8 mouse cellular contexts compared by ENCODE assay signal in genomic region chr2:84810886-84811577, GRCm38 (mm10). TPM values are rescaled to one million over a fixed set of nuclear protein-coding genes. Genes with fewer than 3 reads are reported as not detected.
DNase-seq lines count a peak whose midpoint lies in the region; ATAC-seq and TF ChIP-seq lines count a peak whose summit lies in the region.

No protein-coding gene starts in this region.

- H3K9ac ChIP-seq in heart, embryonic 11.5 days (ENCODE audit: low read depth, low read length): peak overlapping the region; percentile 58
- H3K9ac ChIP-seq in kidney, embryonic 15.5 days: no peak overlapping the region
- peak overlapping the region; percentile 32; the same call in 1 of the 2 replicates for H3K9ac ChIP-seq in limb, embryonic 14.5 days (ENCODE audit: low read depth, low read length, severe bottlenecking)
- no peak overlapping the region for H3K9ac ChIP-seq in midbrain, embryonic 16.5 days (ENCODE audit: low read depth, low read length)

- peak; percentile 36 for ATAC-seq in heart, embryonic 11.5 days (replicated peaks; ENCODE audit: insufficient number of reproducible peaks, low FRiP score, low TSS enrichment)
- ATAC-seq in kidney, embryonic 15.5 days (replicated peaks; ENCODE audit: low FRiP score): peak; percentile 70
- peak; percentile 86 for ATAC-seq in limb, embryonic 14.5 days (ENCODE audit: low FRiP score, low read depth)
- ATAC-seq in midbrain, embryonic 16.5 days: peak; percentile 51

- whole genome bisulfite sequencing in heart, embryonic 11.5 days (ENCODE audit: insufficient replicate concordance): 24% methylated on average over 26 of the region's 26 CpGs
- 35% methylated on average over 26 of the region's 26 CpGs for WGBS in kidney, embryonic 15.5 days
- WGBS in limb, embryonic 14.5 days: 28% methylated on average over 26 of the region's 26 CpGs
- WGBS in midbrain, embryonic 16.5 days: 35% methylated on average over 26 of the region's 26 CpGs
- WGBS in spleen, adult 2 months: 39% methylated on average over 26 of the region's 26 CpGs

- H3K4me2 ChIP-seq in heart, embryonic 11.5 days: peak overlapping the region; percentile 60
- peak overlapping the region; percentile 60 for H3K4me2 ChIP-seq in kidney, embryonic 15.5 days
- peak overlapping the region; percentile 42 for H3K4me2 ChIP-seq in limb, embryonic 14.5 days (replicated peaks; ENCODE audit: low read depth, low read length, severe bottlenecking)
- H3K4me2 ChIP-seq in midbrain, embryonic 16.5 days (ENCODE audit: low read length): peak overlapping the region; percentile 23

- no peak for TF ChIP-seq POLR2A in bone marrow macrophage, adult 2 months (IDR thresholded peaks at IDR 0.05; ENCODE audit: borderline replicate concordance, low read depth, low read length)
- TF ChIP-seq POLR2A in limb, embryonic 14.5 days (IDR thresholded peaks at IDR 0.05; ENCODE audit: borderline replicate concordance, extremely low read depth, insufficient read depth, insufficient read length): no peak
- TF ChIP-seq POLR2A in spleen, adult 2 months (IDR thresholded peaks at IDR 0.05; ENCODE audit: low read depth, low read length): no peak; the same call in 1 of the 2 replicates

- DNase-seq in 416B (ENCODE audit: low read depth): peak; percentile 97
- peak; percentile 91 for DNase-seq in limb, embryonic 14.5 days (ENCODE audit: low spot score)
- DNase-seq in spleen, adult 2 months (ENCODE audit: low read depth in 1 of 2, low spot score in 2 of 2): peak; percentile 56 to 74

- H3K36me3 ChIP-seq in erythroblast, embryonic 14.5 days (ENCODE audit: control insufficient read depth): peaks cover 93% of the 10 kb centered on the region
- H3K36me3 ChIP-seq in heart, embryonic 11.5 days (ENCODE audit: control insufficient read depth, insufficient read depth, low read length): no peaks in the 10 kb centered on the region
- H3K36me3 ChIP-seq in kidney, embryonic 15.5 days: peaks cover 5% of the 10 kb centered on the region; the same call in 1 of the 2 replicates
- H3K36me3 ChIP-seq in limb, embryonic 14.5 days (ENCODE audit: control insufficient read depth, insufficient read depth, low read length): no peaks in the 10 kb centered on the region
- H3K36me3 ChIP-seq in midbrain, embryonic 16.5 days (ENCODE audit: control insufficient read depth, insufficient read depth, low read length): no peaks in the 10 kb centered on the region
- H3K36me3 ChIP-seq in spleen, adult 2 months (ENCODE audit: control insufficient read depth, insufficient read depth, low read length): no peaks in the 10 kb centered on the region

- peak; percentile 86 for TF ChIP-seq CTCF in bone marrow macrophage, adult 2 months (IDR thresholded peaks at IDR 0.05; ENCODE audit: low read depth, low read length)
- TF ChIP-seq CTCF in spleen, adult 2 months (IDR thresholded peaks at IDR 0.05; ENCODE audit: extremely low read depth, insufficient read depth, insufficient read length, insufficient replicate concordance): peak; percentile 69; the same call in 1 of the 2 replicates

- H3K9me3 ChIP-seq in erythroblast, embryonic 14.5 days (ENCODE audit: control insufficient read depth, low read length): peaks cover 21% of the 10 kb centered on the region
- H3K9me3 ChIP-seq in heart, embryonic 11.5 days (replicated peaks; ENCODE audit: control insufficient read depth, low read length): no peaks in the 10 kb centered on the region
- H3K9me3 ChIP-seq in kidney, embryonic 15.5 days (replicated peaks): no peaks in the 10 kb centered on the region
- H3K9me3 ChIP-seq in limb, embryonic 14.5 days (ENCODE audit: control insufficient read depth, low read length): no peaks in the 10 kb centered on the region
- no peaks in the 10 kb centered on the region for H3K9me3 ChIP-seq in midbrain, embryonic 16.5 days (replicated peaks; ENCODE audit: control insufficient read depth, low read length, poor library complexity, severe bottlenecking)

- no peak overlapping the region for H3K4me3 ChIP-seq in bone marrow macrophage, adult 2 months (ENCODE audit: insufficient read depth, low read length)
- H3K4me3 ChIP-seq in erythroblast, embryonic 14.5 days (replicated peaks): peak overlapping the region; percentile 55
- peak overlapping the region; percentile 20 for H3K4me3 ChIP-seq in heart, embryonic 11.5 days (ENCODE audit: low read depth, low read length)
- peak overlapping the region; percentile 32 for H3K4me3 ChIP-seq in kidney, embryonic 15.5 days (replicated peaks)
- peak overlapping the region; percentile 23 for H3K4me3 ChIP-seq in limb, embryonic 14.5 days (replicated peaks; ENCODE audit: low read length)
- H3K4me3 ChIP-seq in midbrain, embryonic 16.5 days (ENCODE audit: low read depth, low read length): 0 out of 2 replicates have a peak overlapping the region, but pooled peaks have one; percentile 0
- peak overlapping the region; percentile 23; the same call in 1 of the 2 replicates for H3K4me3 ChIP-seq in spleen, adult 2 months (ENCODE audit: extremely low read depth, insufficient read depth, insufficient read length)

- H3K27me3 ChIP-seq in erythroblast, embryonic 14.5 days (ENCODE audit: control insufficient read depth): peaks cover 13% of the 10 kb centered on the region
- no peaks in the 10 kb centered on the region for H3K27me3 ChIP-seq in heart, embryonic 11.5 days (ENCODE audit: control insufficient read depth, insufficient read depth, low read length)
- no peaks in the 10 kb centered on the region for H3K27me3 ChIP-seq in kidney, embryonic 15.5 days
- H3K27me3 ChIP-seq in limb, embryonic 14.5 days (ENCODE audit: control insufficient read depth, insufficient read depth, low read length): no peaks in the 10 kb centered on the region
- H3K27me3 ChIP-seq in midbrain, embryonic 16.5 days (ENCODE audit: control insufficient read depth, insufficient read depth, low read depth, low read length): no peaks in the 10 kb centered on the region
- H3K27me3 ChIP-seq in spleen, adult 2 months (ENCODE audit: control insufficient read depth, insufficient read depth, low read length): no peaks in the 10 kb centered on the region

- H3K4me1 ChIP-seq in bone marrow macrophage, adult 2 months (ENCODE audit: control insufficient read depth, insufficient read depth, low read length): peaks cover 8% of the 10 kb centered on the region
- peaks cover 94% of the 10 kb centered on the region for H3K4me1 ChIP-seq in erythroblast, embryonic 14.5 days (ENCODE audit: control insufficient read depth)
- H3K4me1 ChIP-seq in heart, embryonic 11.5 days (ENCODE audit: control insufficient read depth, insufficient read depth, low read length): peaks cover 18% of the 10 kb centered on the region
- H3K4me1 ChIP-seq in kidney, embryonic 15.5 days: peaks cover 14% of the 10 kb centered on the region
- peaks cover 4% of the 10 kb centered on the region; the same call in 1 of the 2 replicates for H3K4me1 ChIP-seq in limb, embryonic 14.5 days (ENCODE audit: control insufficient read depth, insufficient read depth, low read length)
- H3K4me1 ChIP-seq in midbrain, embryonic 16.5 days (ENCODE audit: control insufficient read depth, insufficient read depth, low read length): no peaks in the 10 kb centered on the region
- no peaks in the 10 kb centered on the region; the same call in 1 of the 2 replicates for H3K4me1 ChIP-seq in spleen, adult 2 months (ENCODE audit: control insufficient read depth, insufficient read depth, insufficient read length)

- H3K27ac ChIP-seq in bone marrow macrophage, adult 2 months (ENCODE audit: insufficient read depth, low read depth, low read length): no peak overlapping the region
- H3K27ac ChIP-seq in heart, embryonic 11.5 days (ENCODE audit: low read depth, low read length): peak overlapping the region; percentile 88
- H3K27ac ChIP-seq in kidney, embryonic 15.5 days: 0 out of 2 replicates have a peak overlapping the region, but pooled peaks have one; percentile 25
- no peak overlapping the region for H3K27ac ChIP-seq in limb, embryonic 14.5 days (replicated peaks; ENCODE audit: low read depth, low read length)
- H3K27ac ChIP-seq in midbrain, embryonic 16.5 days (ENCODE audit: low read length): no peak overlapping the region
- peak overlapping the region; percentile 11; the same call in 1 of the 2 replicates for H3K27ac ChIP-seq in spleen, adult 2 months (ENCODE audit: insufficient read depth, low read length)

RNA-seq across cellular contexts. Expression of gene Smtnl1, which starts 11.4 kb away (rescaled TPM):
- not detected in 2 replicates for polyA plus RNA-seq in bone marrow macrophage, adult 2 months (2012; ENCODE audit: insufficient read depth, insufficient read length, missing spikeins)
- 0.08 and 0.09 TPM in 2 replicates for polyA plus RNA-seq in erythroblast, embryonic 14.5 days (2012)
- 0.37 and 0.49 TPM in 2 replicates for polyA plus RNA-seq in heart, embryonic 11.5 days (2014; fragmentation: Nextera tagmentation; extraction: Ambion mirVana)
- polyA plus RNA-seq in kidney, embryonic 15.5 days (2015; fragmentation: Nextera tagmentation; extraction: Ambion mirVana): 0.42 and 0.43 TPM in 2 replicates
- polyA plus RNA-seq in limb, embryonic 14.5 days (2012; rRNA removed): 0.06 and 0.24 TPM in 2 replicates
- polyA plus RNA-seq in limb, embryonic 14.5 days (2014; fragmentation: Nextera tagmentation; extraction: Ambion mirVana): 0.22 and 0.55 TPM in 2 replicates
- not detected in 2 replicates for polyA plus RNA-seq in midbrain, embryonic 16.5 days (2015; fragmentation: Nextera tagmentation; extraction: Ambion mirVana)
- polyA plus RNA-seq in spleen, adult 2 months (2012; rRNA removed): 0.04 TPM in 1 of 2 replicates, not detected in the other

RNA-seq across cellular contexts. Expression of gene Ube2l6, which starts 12.4 kb away (rescaled TPM):
- 107 and 110 TPM in 2 replicates for polyA plus RNA-seq in bone marrow macrophage, adult 2 months (2012; ENCODE audit: insufficient read depth, insufficient read length, missing spikeins)
- 9.9 and 22.9 TPM in 2 replicates for polyA plus RNA-seq in erythroblast, embryonic 14.5 days (2012)
- 95.9 and 105 TPM in 2 replicates for polyA plus RNA-seq in heart, embryonic 11.5 days (2014; fragmentation: Nextera tagmentation; extraction: Ambion mirVana)
- 42.8 and 51.1 TPM in 2 replicates for polyA plus RNA-seq in kidney, embryonic 15.5 days (2015; fragmentation: Nextera tagmentation; extraction: Ambion mirVana)
- 20.9 and 24.6 TPM in 2 replicates for polyA plus RNA-seq in limb, embryonic 14.5 days (2012; rRNA removed)
- polyA plus RNA-seq in limb, embryonic 14.5 days (2014; fragmentation: Nextera tagmentation; extraction: Ambion mirVana): 33.5 and 37.2 TPM in 2 replicates
- 22.9 and 23.4 TPM in 2 replicates for polyA plus RNA-seq in midbrain, embryonic 16.5 days (2015; fragmentation: Nextera tagmentation; extraction: Ambion mirVana)
- polyA plus RNA-seq in spleen, adult 2 months (2012; rRNA removed): 125 and 250 TPM in 2 replicates

RNA-seq across cellular contexts. Expression of gene Timm10, which starts 15.8 kb away (rescaled TPM):
- polyA plus RNA-seq in bone marrow macrophage, adult 2 months (2012; ENCODE audit: insufficient read depth, insufficient read length, missing spikeins): 20.7 TPM in 2 replicates
- 0.90 and 0.99 TPM in 2 replicates for polyA plus RNA-seq in erythroblast, embryonic 14.5 days (2012)
- 76.8 and 77.9 TPM in 2 replicates for polyA plus RNA-seq in heart, embryonic 11.5 days (2014; fragmentation: Nextera tagmentation; extraction: Ambion mirVana)
- polyA plus RNA-seq in kidney, embryonic 15.5 days (2015; fragmentation: Nextera tagmentation; extraction: Ambion mirVana): 54.2 and 54.4 TPM in 2 replicates
- polyA plus RNA-seq in limb, embryonic 14.5 days (2012; rRNA removed): 52.3 and 59.7 TPM in 2 replicates
- 56.0 and 58.4 TPM in 2 replicates for polyA plus RNA-seq in limb, embryonic 14.5 days (2014; fragmentation: Nextera tagmentation; extraction: Ambion mirVana)
- polyA plus RNA-seq in midbrain, embryonic 16.5 days (2015; fragmentation: Nextera tagmentation; extraction: Ambion mirVana): 69.8 and 75.2 TPM in 2 replicates
- 19.0 and 24.4 TPM in 2 replicates for polyA plus RNA-seq in spleen, adult 2 months (2012; rRNA removed)

RNA-seq across cellular contexts. Expression of gene Slc43a1, which starts 27.6 kb away (rescaled TPM):
- not detected in 2 replicates for polyA plus RNA-seq in bone marrow macrophage, adult 2 months (2012; ENCODE audit: insufficient read depth, insufficient read length, missing spikeins)
- 20.3 and 29.2 TPM in 2 replicates for polyA plus RNA-seq in erythroblast, embryonic 14.5 days (2012)
- 36.1 and 41.4 TPM in 2 replicates for polyA plus RNA-seq in heart, embryonic 11.5 days (2014; fragmentation: Nextera tagmentation; extraction: Ambion mirVana)
- polyA plus RNA-seq in kidney, embryonic 15.5 days (2015; fragmentation: Nextera tagmentation; extraction: Ambion mirVana): 16.5 and 20.7 TPM in 2 replicates
- polyA plus RNA-seq in limb, embryonic 14.5 days (2012; rRNA removed): 25.8 and 35.9 TPM in 2 replicates
- 15.5 and 18.5 TPM in 2 replicates for polyA plus RNA-seq in limb, embryonic 14.5 days (2014; fragmentation: Nextera tagmentation; extraction: Ambion mirVana)
- polyA plus RNA-seq in midbrain, embryonic 16.5 days (2015; fragmentation: Nextera tagmentation; extraction: Ambion mirVana): 0.73 and 0.91 TPM in 2 replicates
- polyA plus RNA-seq in spleen, adult 2 months (2012; rRNA removed): 59.6 and 70.0 TPM in 2 replicates

RNA-seq across cellular contexts. Expression of gene Serping1, which starts 35.8 kb away (rescaled TPM):
- 0.83 TPM in 1 of 2 replicates, not detected in the other for polyA plus RNA-seq in bone marrow macrophage, adult 2 months (2012; ENCODE audit: insufficient read depth, insufficient read length, missing spikeins)
- not detected in 2 replicates for polyA plus RNA-seq in erythroblast, embryonic 14.5 days (2012)
- polyA plus RNA-seq in heart, embryonic 11.5 days (2014; fragmentation: Nextera tagmentation; extraction: Ambion mirVana): 35.0 and 41.8 TPM in 2 replicates
- polyA plus RNA-seq in kidney, embryonic 15.5 days (2015; fragmentation: Nextera tagmentation; extraction: Ambion mirVana): 86.7 and 109 TPM in 2 replicates
- 38.9 and 41.2 TPM in 2 replicates for polyA plus RNA-seq in limb, embryonic 14.5 days (2012; rRNA removed)
- polyA plus RNA-seq in limb, embryonic 14.5 days (2014; fragmentation: Nextera tagmentation; extraction: Ambion mirVana): 44.1 and 44.4 TPM in 2 replicates
- 28.3 and 29.0 TPM in 2 replicates for polyA plus RNA-seq in midbrain, embryonic 16.5 days (2015; fragmentation: Nextera tagmentation; extraction: Ambion mirVana)
- 135 and 186 TPM in 2 replicates for polyA plus RNA-seq in spleen, adult 2 months (2012; rRNA removed)

Comparison
In these comparisons a context has a peak if more than half of its experiments do, and no peak if none do; other contexts are left out.
1. H3K27ac ChIP-seq: peak in heart, embryonic 11.5 days (single experiment), kidney, embryonic 15.5 days (single experiment) and spleen, adult 2 months (single experiment); none in bone marrow macrophage, adult 2 months (single experiment), limb, embryonic 14.5 days (single experiment) and midbrain, embryonic 16.5 days (single experiment).
2. ATAC-seq: peak in every context shown above with its lines; median percentile 86 in limb, embryonic 14.5 days; 70 in kidney, embryonic 15.5 days; 51 in midbrain, embryonic 16.5 days; 36 in heart, embryonic 11.5 days.
3. H3K9ac ChIP-seq: peak in heart, embryonic 11.5 days (single experiment) and limb, embryonic 14.5 days (single experiment); none in kidney, embryonic 15.5 days (single experiment) and midbrain, embryonic 16.5 days (single experiment).
4. RNA of gene Timm10, which starts 15.8 kb away (polyA plus RNA-seq): 76.8 to 77.9 TPM in heart, embryonic 11.5 days, 69.8 to 75.2 TPM in midbrain, embryonic 16.5 days, 52.3 to 59.7 TPM in limb, embryonic 14.5 days, 54.2 to 54.4 TPM in kidney, embryonic 15.5 days, 20.7 TPM in bone marrow macrophage, adult 2 months and 19.0 to 24.4 TPM in spleen, adult 2 months; 0.90 to 0.99 TPM in erythroblast, embryonic 14.5 days; every median in the first group is over 10 times any median in the second.
5. Peak in every context shown above with its lines, with median percentiles within 50 percentile points of each other: DNase-seq and H3K4me2 ChIP-seq.